Mouse (Mus musculus) B cell, adult 2 months (primary cell): ENCODE measurements at regions not wholly inside any gene's neighbourhood (a gene's known extent, or its start where the extent isn't known, plus 50 kb on each side); places are given as distances from the start of the nearest gene placed in this dataset.
"Not testable (repeated sequence)": the region's sequence is repeated elsewhere in the genome, so short reads cannot be mapped to it uniquely, and the experiment has no call there.

Experiments
- DNase-seq, 2 experiments: peaks; one replicate each; pipeline ENCODE4 v3.0.0; 2022

DNA sequence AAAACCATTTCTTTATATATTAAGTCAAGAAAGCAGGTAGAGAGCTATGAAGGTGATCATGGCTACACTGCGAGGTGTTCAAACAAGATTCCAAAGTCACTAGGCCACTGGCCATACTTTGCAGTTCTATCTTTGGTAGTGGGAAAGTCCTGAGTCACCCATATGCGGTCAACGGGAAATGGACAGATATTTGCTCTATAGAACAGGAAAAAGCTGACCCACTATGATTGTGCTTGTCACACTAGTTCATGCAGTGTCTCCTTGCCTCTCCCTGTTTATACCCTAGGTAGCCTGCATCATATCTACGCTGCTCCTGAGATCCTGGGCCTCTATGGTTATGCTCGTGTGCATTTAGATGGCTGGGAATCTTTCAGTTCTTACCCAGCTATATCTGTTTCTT, 188.9 kb upstream of the Pfkp start:
- DNase-seq, result no peak

DNA sequence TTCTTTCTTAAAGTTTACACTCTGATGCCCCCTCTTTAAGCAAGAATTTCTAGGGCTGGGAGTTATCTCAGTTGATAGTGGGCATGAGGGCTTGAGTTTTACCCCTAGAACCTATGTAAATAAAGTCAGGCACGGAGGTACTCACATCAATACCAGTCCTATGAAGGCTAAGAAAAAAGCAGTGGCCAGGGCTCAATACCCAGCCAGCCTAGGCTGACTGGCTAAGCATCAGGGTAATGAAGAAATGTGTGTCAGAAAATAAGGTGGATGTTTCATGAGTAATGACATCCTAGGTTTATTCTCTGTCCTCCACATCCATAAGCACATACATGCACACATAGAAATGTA, 188.5 kb upstream of the Pfkp start:
- DNase-seq, result no peak

DNA sequence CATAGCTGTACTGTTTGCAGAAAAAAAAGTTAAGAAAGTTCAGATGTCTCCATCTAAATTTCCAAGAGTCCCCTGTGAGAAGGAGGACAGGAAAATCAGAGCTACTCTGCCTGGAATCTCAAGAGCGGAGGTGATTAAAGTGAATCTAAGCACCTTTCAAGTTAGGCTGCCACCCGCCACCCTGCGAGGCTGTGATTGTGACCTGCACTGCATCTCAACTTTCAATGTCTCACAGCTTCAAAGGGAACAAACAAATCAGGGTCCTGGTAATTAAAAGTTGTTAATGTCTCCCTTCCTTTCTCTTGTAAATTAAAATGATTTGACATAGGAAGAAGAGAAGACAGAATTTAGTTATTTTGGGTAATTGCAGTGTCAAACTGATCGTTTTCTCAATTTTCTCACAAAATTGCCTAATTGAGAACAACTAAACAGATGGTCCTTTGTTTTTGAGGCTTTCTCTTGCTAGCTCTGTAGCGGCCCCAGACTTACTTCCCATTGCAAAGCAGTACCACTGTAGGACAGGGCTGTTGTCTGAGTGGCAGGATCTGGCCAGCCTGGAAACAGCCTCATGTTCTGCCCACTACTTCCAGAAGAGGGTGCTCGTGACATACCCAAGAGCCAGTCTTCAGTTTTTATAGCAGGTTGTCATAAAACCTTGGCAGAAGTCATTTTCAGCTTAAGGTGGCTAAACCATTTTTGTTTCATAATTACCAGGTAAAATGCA, 187.9 kb upstream of the Pfkp start:
- peak; percentile 50 to 51 for DNase-seq

DNA sequence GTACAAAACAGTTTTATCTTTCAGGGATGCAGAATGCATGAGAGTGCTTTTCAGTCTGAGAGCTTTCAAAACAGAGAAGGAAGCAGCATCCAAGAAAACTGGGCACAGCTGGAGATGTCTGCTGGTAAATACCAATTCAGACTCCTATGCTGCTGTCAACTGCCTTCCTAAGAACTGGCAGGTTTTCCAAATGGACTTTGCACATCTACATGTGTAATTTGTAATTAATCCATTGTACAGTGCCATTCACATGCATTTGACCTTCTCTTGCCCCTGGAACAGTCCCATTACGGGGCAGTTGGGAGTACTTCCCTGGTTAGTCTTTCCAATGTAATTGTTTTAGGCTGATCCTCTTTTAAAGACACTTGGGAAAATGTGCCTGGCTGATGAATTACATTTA, 181.3 kb upstream of the Pfkp start:
- DNase-seq, result no peak

DNA sequence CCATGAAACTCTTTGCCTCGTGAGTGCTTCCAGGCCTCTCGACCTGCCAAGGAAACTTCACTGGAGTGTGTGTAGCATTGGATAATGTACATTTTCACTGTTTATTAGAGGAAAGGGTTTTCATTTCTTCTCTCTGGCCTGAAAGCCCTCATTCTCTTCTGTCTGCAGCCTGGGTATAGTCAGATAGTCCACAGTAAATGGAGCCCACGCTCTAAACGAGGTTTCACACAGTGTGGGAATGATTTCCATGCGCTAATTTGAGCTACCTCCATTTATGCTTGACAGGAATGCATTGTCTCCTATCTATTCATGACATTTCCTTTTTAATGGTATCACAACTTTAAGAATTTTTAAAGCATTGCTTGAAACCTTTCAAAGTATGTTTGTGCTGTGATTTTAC, 180.8 kb upstream of the Pfkp start:
- DNase-seq, result no peak

DNA sequence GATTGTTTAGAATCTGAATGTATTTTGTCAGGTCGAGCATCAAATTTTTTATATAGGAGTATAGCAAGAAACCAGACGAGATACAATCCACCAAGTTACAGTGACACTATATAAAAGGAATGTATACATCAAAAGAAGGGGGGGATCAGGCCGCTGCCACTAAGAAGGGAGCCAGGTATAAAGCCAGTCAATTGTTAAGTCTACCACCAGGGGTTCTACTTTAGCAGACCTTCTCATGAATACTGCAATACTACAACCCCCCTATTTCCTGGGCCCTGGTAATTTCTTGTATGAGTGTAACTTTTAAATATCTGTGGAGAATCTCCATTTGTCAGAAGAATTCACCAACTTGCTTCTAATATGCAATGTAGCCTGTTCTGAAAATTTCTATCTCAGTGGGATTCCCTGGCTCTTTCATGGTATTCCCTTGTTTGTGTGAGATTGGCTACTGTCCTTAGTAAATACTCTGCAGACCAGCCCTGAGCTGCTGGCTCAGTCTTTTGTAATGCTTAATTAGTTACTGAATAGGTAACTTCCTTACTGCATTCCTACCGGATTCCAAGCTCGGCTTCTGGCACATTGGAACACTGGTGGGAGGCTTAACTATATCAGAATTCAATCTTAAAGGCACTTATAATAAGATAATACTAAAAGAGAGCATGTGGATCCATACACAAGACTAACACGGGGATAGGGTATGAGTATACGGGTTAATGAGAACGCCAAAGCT, 180.2 kb upstream of the Pfkp start:
- not testable (repeated sequence) for DNase-seq

DNA sequence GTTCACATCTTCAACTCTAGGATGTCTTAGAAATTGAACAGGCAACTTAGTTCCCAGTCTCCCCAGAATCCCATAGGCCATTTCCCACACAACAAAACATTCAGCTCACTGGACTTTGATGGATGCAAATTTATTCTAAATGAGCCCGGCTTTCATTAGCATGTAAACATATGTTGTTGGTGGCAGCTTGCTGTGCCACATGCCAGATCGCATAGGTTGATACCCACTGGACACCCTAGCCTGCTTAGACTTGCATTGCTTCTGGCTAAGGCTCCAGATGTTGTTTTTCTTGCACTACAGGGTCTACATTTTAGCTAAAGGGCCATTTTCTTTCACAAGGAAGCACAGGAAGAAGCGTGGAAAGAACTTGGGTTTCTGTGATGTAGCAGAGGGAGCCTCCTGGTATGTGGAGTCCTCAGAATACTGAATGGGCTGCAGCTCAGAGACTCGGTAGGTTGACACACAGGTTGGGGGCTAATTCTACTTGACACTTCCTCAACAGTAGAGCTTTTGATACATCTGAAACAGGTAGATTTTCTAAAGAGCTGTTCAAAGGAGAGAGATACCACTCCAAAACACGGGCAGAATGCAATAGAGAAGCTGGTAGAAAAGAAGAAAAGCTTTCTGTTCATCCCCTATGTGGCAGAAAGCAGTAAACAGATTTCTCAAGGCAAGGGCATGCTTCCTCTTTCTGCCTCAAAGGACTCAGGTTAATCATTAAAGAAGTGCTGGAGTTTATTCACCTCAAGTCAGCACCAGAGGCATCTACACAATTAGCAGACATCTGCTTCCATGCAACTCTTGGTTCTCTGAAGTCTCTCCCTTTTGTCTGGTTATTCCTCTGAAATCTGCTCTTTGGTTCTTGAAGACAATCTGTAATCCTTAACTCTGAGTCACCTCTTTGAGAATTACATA, 153.9 kb upstream of the Pfkp start:
- DNase-seq, result no peak

DNA sequence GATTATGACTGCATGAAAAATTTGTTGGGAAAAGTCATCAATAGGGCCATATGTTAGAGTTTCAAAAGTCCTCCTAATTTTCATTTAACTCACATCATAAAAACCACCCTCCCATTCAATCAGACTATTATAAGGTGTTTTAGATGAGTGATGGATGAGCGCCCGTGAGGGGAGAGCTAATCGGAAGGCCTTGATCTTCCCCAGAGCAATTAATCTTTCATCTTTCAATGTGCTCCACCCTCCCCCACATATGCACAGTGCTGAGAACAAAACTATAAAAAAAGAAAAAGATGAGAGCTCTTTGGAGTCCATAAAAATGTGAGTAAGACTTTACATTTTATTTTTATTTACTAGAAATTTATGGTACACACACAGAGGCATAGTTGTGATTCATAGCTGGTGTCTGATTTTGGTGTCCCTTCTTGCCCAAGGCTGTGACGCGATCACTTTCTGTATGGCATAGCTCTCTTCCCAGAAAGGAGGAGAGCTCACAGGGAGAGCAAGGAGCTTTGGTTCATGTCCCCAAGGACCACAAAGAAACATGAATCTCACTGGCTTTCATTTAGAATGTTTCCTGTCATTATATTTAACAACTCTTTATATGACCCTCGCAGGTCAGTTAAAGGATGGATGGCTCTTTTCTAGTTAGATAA, 119.5 kb upstream of the Pfkp start:
- DNase-seq, result no peak

DNA sequence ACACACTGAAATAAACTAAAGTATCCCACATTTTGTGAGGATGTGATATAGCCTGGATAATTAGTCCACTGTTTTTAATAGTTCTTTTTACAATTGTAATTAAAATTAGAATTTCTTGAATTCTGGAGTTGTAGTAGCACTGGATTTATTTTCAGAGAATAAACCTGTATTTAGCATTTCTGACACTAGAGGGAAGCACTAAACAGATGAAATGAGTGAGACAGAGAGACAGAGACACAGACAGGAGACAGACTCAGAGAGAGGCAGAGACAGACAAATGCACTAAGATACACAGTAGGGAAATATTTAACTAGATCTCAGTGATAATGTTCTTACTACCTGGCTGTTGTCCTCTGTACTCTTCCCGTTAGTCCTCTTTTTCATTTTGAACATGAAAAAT, 108.6 kb upstream of the Pfkp start:
- DNase-seq, result no peak

DNA sequence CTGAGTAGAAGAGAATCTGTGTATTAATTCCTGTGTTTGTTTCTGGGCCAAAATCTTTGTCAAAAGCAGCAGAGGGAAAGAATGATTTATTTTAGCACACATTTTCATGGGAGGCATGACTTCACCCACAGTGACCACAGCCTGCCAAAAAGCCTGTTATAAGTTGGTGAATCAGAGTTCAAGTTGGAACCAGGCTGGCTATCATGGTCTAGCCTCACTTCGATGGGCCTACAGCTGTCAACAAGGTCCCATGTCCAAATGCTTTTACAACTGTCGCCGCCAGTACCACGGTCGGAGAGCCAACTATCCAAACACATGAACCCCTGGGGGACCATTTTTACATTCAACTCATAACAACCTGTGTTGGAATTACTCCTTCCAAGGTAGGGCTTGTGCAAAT, 103.0 kb upstream of the Pfkp start:
- no peak for DNase-seq

DNA sequence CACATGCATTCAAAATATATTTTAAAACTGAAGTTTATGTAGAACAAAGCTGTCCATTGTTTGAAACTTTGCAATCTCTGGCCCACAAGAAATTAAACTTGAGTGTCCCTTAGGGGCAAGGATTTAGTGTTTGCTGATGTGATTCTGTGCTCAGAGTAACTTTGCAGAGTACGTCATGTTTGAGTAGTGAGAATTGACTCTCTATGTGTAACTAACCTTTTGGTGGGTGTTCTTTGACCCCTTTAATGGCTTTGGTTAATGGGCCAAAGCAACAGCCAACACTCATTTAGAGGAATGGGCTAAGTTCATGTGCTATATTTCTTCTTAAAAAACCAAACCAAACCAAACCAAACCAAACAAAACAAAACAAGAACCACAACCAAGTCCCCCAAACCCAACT, 102.6 kb upstream of the Pfkp start:
- no peak for DNase-seq

DNA sequence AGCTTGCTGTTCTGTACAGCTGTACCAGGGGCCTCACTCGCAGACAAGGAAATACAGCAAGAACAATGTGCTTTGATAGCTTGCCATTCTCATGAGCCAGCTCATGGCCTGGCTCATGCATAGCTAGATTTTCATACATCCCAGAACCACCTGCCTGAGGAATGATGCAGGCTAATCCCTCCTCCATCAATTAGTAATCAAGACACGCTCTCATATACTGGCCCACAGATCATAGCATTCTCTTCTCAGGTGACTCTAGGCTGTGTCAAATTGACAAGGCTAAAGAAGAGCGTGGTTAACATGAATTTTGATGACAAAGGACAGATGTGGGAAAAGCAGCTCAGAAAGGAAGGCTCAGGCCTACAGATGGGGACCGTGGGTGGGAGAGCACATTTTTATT, 93.3 kb upstream of the Pfkp start:
- no peak for DNase-seq

DNA sequence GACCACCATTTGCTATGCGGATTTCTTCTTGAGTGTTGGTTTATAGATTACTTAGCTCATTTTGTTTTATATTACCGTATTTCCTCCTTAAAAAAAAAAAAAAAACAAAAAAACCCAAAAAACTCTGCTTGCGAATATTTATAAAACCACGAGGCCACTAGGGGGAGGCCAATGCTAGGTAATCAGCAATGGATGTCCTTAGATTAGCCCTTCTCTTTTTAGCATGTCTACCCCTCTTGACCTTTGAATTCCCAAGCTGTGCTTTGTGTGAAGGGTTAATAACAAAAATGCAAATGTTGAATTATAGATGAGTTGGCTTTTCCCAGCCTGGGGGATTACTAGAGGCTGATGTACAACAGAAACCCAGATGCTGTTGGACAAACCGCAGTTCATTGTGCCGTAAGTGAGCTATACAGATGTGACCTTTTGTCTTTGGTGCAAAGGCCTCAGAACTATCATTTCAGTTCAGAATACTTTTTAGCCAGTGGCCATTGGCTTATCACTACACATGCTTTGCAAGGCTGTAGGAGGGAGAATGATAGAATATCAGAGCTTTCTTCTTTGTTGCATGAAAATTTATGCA, 88.5 kb upstream of the Pfkp start:
- no peak for DNase-seq
